Mouse (Mus musculus): ENCODE data around the gene Atp6v1fnb.
A peak's percentile ranks its signal among the peaks of the same experiment; 100 is the strongest.

Gene Atp6v1fnb

GRCm38 (mm10) chr6:29467583-29468354 lies 3.5 kb upstream of the Atp6v1fnb start, which contains the start of gene Atp6v1f:
Gene Atp6v1f (plus strand): TSS chr6:29467718.
- DNase-seq (ENCODE audit: low spot score in 2 of 2) = peak; percentile 87 to 89

DNA sequence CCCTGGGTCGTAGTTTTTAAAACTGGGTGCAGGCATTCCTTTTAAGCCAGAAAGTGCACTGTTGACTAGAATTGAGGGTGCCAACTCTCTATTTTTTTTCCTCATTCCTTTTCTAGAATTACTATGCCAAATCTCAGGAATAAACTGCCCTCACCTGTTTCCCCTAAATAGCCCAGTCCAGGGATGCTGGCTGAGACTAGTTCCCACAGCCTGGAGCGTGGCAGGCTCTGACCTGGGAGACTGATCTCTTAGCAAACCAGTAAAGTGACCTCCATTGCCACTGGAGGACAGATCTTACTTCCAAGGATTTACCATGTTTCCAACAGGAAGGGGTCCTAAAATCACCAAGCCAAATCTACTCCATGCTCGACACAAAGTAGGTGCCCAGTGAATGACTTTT lies 2.4 kb upstream of the Atp6v1fnb start:
- DNase-seq (ENCODE audit: low spot score in 2 of 2) = no peak

GRCm38 (mm10) chr6:29473941-29474691 lies 2.9 kb downstream of the Atp6v1fnb start:
- peak; percentile 55 for DNase-seq (ENCODE audit: low spot score in 2 of 2)

GRCm38 (mm10) chr6:29474736-29475135 lies 3.5 kb downstream of the Atp6v1fnb start:
- no peak for DNase-seq (ENCODE audit: low spot score in 2 of 2)

DNA sequence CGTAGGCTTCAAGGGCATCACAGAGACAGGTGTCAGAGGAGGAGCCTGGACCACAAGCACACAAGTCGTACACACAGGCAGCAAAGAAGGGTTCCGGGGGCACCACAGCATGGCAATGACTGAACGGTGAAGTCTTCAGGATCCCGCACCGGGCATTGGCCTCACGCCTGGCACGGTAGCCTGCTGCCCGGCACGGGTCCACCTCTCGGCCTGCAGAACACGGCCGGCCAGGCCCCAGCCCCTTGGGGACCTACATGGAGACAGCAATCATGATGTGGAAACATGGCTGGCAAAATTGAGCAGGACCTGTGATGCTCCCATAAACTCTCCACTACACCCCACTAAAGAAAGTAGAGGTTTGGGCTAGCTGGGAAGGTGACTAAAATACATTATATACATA lies 11.5 kb downstream of the Atp6v1fnb start:
- DNase-seq (ENCODE audit: low spot score in 2 of 2) = no peak

GRCm38 (mm10) chr6:29484716-29485559 lies 13.7 kb downstream of the Atp6v1fnb start:
- DNase-seq (ENCODE audit: low spot score in 2 of 2) = peak in 1 of 2 experiments; percentile 55

DNA sequence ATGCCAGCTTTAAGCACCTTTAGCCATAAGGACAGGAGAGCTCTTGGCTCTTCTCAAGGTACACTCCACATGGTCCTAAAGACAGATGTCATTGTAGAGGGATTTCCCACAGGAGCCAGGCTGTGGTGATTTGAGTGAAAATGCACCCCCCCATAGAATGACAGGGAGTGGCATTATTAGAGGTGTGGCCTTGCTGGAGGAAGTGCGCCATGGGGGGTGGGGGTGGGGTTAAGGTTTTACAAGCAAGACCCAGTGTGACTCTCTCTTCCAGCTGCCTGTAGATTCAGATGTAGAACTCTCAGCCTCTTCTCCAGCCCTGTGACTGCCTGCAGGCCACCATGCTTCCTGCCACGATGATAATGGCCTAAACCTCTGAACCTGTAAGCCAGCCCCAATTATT lies 14.7 kb downstream of the Atp6v1fnb start:
- DNase-seq (ENCODE audit: low spot score in 2 of 2) = no peak

GRCm38 (mm10) chr6:29494101-29494500 lies 22.9 kb downstream of the Atp6v1fnb start:
- no peak for DNase-seq (ENCODE audit: low spot score in 2 of 2)

DNA sequence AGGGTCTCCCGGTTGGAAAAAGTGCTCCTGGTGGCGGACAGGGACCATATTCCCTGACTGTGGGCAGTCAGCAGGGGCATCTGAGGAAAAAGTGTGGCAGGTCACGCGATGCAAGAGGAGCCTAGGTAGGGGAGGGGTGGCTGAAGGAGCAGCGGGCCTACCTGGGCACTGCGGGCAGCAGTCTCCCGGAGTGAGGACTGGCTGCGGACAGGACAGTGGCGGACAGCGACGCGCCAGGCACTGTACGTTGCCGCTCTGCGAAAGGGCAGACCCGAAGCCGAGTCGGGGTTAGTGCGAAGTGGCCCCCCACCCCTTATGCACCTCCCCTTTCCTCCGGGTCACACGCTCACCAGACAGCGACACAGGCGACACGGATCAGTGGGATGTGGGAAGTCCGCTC lies 25.0 kb downstream of the Atp6v1fnb start:
- DNase-seq (ENCODE audit: low spot score in 2 of 2) = no peak

DNA sequence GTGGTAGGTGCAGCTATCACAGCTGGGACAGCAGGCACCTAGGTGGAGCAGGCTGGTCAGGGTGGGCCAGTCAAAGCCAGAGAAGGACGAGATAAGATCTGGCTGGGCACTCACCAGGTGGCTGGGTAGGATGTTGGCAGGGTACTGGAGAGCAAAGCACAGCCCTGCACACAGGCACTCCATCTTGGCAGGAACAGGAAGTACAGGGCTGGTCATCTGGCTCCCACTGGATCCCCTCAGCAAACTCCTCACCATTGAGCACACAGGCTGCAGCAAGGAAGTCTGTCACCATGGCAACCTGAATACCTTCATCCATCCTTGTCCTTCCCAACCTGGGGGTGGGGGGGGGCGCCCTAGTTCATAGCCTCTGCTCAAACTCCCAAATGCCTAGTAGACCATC lies 26.6 kb downstream of the Atp6v1fnb start:
- no peak for DNase-seq (ENCODE audit: low spot score in 2 of 2)

DNA sequence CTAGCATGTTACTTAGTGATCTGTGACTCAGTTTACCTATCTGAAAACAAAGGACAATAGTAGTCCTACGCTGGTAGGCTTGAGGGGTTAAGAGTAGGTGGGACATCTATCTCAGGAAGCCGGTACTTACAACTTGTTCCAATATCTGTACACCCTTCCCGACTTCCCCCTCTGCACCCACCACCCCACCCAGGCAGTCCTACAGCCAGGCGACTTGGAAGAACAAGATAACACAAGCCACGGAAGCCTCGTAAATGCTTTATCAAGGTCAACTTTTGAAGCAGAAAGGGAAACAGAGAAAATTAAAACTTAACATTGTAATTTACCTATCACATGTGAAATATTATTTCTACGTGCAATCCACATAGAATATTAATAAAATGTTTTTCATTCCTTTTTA lies 28.9 kb downstream of the Atp6v1fnb start:
- no peak for DNase-seq (ENCODE audit: low spot score in 2 of 2)

DNA sequence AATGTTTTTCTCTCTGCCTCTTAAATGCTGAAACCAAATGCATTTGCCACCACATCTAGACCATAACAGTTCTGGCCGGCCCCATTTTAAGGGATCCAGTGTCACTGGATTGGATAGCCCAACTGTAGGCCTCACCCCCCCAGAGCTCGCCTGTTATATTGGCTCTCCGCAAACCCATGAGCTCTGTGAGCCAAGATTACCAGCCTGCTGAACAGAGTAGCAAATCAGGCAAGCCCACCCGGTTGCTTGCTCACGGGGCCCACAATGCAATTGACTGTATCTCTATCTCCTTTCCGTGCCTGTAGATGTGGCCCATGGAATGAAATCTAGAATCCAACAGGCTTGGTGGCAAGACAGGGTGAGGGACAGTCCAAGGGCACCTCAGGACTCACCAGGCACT lies 29.6 kb downstream of the Atp6v1fnb start:
- DNase-seq (ENCODE audit: low spot score in 2 of 2) = no peak

DNA sequence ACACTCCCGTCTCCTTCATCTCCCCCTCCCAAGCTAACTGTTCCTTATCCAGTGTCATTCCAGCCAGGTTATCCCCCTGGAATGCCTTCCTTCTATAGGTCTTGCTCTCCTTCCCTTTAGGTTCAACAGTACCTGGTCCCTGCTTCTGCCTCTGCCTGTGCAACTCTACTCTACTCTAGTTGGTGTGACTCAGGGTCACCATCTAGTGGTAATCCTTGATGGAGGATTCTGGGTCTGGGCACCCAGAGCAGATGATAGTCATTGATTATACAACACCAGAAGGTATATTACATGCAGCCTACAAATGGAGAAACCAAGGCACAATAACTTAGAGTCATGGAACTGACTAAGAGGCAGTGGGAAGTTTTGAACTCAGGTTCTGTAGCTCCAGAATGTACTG lies 30.4 kb downstream of the Atp6v1fnb start:
- DNase-seq (ENCODE audit: low spot score in 2 of 2) = no peak

DNA sequence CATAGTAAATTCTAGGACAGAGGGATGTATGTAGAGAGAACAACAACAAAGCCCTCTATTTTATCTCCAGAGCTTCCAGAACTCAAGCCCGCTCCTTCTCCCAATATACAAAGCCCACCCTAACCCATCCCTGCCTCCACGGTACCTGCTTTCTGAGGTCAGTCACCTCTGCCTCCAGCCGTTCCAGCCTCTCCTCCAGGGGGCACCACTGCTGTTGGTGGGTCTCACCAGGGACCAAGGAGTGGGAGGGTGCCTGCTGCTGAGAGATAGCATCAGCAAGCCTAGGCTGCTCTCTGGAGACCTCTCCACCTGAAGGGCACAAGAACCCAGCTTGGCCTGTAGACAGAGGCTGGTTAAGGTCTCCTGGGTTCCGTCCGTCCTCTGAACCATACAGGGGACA lies 34.3 kb downstream of the Atp6v1fnb start:
- no peak for DNase-seq (ENCODE audit: low spot score in 2 of 2)

DNA sequence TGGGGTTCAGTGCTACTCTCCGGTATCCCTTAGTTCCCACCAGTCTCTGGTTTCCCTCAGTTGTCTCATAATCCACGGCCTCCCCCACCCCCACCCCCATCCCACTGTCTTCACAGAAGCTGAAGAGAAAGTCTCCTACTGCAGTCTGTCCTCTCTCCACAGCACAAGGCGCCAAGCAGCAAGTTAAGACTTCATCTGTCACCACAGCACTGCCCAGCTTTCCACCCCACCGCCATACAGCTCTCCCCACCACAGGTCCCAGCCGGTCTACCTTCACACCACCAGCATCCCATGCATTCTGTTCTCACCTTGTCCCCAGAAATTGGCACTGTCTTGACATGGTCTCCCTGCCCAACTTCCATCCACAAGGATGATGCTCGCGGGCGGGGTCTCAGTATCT lies 35.6 kb downstream of the Atp6v1fnb start:
- no peak for DNase-seq (ENCODE audit: low spot score in 2 of 2)

- no peak for DNase-seq (ENCODE audit: low spot score in 2 of 2)
Observed at GRCm38 (mm10) chr6:29507447-29508309, 36.4 kb downstream of the Atp6v1fnb start, which contains the start of gene Kcp. Gene Kcp (minus strand): TSS chr6:29507952.

DNA sequence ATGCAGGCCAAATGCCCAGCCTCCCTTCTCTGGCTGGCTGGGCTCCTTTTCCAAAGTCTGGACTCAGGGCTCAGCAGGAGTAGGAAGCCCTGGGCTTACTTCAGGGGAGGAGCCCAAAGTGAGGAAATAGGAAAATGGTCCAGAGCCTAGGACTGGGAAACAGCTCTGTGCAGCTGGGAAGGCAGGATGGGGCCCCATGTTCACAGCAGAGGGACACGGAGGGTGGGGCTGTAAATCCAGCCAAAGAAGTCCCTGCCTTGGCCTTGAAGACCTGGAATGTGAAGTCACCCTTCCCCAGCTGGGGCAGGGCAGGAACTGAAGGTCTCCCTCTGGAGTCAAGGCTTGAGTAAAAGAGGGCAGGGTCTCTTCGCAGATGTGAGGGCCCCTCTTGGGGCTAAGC lies 37.8 kb downstream of the Atp6v1fnb start:
- no peak for DNase-seq (ENCODE audit: low spot score in 2 of 2)

DNA sequence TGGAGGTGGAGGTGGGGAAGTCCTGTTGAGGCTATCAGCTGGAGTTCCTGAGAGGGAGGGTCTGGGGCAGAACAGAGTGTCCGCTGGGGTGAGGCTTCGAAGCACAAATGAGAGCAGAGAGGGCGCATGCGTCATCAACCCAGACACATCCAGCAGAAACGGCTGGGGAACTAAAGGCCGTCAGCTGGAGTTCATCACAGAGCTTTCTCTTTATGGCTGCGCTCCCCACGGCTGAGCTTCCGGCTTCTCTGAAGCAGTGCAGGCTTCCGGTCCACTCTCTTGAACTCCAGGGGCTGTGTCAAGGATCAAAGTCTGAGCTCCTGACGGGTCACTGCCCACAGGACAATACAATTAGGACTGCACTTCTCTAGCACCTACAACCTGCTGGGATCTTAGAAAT lies 42.0 kb downstream of the Atp6v1fnb start:
- no peak for DNase-seq (ENCODE audit: low spot score in 2 of 2)

DNA sequence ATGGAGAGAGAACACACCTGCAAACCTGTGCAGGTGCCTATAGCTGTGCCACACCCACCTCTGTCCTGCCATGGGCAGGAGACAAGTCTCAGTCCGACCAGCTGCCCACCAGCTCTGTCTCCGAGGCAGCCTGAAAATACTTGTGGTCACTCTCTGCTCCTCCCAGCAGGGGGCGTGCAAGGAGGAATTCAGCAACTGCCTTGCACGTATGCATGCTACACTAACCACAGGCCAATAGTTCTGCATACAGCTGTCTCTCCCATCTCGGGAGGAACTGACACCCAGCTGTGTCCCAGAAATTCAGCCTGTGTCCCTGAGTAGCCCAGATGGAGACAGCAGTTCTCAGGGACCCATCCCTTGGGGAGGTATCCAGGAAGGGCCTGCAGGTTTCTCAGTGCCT lies 45.9 kb downstream of the Atp6v1fnb start:
- DNase-seq (ENCODE audit: low spot score in 2 of 2) = peak; percentile 58 to 68

GRCm38 (mm10) chr6:29522626-29523300 lies 51.5 kb downstream of the Atp6v1fnb start:
- no peak for DNase-seq (ENCODE audit: low spot score in 2 of 2)
